Mouse (Mus musculus): ENCODE results near the gene Myrfl.

Gene Myrfl

DNA sequence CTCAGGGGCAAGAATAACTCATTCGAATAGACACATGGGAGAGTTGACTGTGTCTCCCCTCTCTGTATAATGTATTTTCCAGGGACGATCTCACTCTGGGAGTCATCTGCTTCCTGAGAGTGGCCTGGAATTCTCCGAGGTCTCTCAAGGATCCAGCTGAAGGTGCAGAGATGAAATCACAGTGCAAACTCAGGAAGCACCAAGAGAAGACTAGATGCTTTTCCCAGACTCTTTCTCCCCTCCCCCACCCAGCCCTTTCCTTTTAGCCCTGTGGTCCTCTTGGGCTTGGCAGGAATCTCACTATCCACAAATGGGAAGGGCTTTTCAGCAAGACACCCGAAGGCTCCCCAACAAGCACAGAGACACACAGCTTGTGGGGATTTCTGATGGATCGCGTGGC lies 146.7 kb downstream of the Myrfl start:
- DNase-seq, result no peak

DNA sequence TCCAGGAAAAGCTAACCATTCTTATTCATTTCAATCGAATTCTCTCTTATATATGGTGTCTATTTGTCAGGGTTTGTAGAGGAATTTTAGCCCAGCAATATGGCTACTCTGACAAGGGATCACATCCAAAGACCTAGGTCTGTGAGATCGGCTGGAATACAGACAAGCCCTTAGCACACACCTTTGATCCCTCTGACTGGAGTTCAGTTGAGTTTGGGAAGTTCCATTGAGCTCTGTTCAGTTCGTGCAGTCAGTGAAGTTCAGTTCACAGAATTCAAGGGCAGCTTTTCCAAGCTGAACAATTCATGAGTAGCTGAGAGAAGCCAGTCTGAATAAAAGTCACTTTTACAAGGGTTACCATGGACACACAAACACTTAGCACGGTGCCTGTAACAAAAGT lies 148.0 kb downstream of the Myrfl start:
- no peak for DNase-seq

DNA sequence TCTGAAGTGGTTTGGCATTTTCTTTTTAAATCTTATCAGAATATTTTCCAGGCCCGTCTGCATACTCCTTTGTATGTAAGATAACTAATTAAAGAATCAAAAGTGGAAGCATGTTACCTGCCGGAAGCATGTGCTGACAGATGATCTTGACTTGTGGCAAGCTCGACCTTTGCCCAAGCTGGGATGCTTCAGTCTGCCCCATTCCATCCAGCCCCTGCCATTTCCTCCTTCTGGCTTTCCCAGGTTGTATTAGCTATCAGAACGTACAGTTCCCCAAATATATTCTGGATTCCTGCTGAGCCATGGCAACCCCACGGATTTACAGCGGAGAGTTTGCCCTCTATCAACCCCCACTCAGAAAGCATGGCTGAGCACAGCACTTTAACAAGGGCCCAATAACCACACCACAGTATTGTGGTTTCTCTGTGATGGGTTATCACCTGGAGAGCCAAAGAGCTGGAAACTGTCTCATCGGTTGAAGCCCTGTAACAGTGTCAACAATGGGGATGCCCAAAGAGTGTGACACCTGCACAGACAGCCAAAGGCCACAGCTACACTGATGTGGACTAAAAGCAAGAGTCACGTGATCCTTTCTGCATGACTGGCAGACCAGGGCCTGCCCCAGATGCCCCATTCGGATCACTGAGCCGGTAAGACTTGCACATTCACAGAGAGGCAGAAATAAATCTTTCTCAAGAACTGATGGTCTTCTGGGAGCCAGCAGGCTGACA lies 150.3 kb downstream of the Myrfl start:
- no peak for DNase-seq

DNA sequence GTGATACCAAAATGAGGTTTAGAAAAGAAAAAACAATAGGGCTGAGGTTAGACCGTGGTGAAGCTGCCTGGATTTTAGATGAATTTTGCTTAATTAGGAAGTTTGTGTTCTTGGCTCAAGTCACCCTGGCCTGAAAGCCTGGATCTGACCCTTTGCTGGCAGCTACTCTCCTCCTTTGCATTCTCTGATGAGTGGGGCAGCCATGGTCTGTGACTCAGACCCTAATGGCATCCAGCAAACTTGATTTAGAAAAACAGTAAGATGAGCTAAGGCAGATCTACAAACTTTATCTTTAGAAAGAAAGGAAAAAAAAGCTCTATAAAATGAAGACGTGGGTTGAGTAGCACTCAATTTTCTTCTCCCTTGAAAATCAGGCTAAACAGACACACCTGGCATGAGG lies 154.0 kb downstream of the Myrfl start:
- no peak for DNase-seq

DNA sequence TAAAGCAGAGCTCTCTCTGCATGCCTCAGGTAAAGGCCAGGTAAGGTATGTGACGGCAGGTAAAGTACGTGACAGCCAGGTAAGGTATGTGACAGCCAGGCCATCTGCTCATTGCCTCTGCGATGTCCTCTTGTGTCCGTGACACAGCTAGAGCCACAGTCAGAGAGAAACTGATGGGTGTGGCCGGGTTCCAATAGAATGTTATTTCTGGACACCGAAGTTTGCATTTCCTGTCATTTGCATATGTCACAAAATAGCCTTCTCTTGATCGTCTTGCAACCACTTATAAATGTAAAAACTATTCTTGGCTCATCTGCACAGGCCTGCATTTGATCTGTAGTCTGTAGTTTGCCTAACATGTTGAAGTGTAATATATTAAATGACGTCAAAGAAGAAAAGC lies 154.5 kb downstream of the Myrfl start:
- no peak for DNase-seq

DNA sequence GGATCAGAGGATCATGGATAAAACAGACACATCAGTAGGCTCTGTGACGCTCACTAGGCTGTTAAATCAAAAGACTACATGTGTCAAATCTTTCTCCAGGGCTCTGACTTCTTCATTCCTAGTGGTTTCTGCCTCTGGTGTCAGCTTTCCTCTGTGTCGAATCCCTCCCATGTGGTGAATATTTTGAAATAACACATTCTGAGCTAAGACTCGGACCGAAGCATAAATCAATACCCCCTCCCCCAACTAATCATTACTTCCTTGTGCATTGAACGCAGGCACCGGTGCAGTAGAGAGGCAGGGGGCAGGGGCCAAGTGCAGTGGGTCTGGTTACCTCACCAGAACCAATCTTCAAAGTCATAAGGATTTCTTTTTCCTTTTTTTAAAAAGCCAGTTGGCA lies 155.4 kb downstream of the Myrfl start:
- DNase-seq, result no peak

DNA sequence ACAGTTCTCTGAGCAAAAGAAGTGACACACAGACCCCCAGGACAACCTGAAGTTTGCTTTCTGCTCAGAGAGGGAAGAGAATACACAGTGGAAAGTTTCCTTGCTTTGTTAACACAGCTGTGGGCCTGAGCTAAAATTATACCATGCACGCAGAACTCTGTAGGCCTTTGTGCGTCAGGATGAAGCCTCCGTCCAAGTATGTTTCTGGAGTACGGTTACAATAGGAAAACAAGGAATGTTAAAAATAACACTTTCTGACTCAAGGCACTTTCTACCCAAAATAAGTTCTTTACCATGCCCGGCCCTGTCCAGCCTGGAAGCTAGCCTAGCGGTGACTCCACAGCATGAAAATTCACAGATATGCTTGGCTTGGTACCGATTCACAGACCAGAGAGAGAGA lies 156.6 kb downstream of the Myrfl start:
- no peak for DNase-seq

DNA sequence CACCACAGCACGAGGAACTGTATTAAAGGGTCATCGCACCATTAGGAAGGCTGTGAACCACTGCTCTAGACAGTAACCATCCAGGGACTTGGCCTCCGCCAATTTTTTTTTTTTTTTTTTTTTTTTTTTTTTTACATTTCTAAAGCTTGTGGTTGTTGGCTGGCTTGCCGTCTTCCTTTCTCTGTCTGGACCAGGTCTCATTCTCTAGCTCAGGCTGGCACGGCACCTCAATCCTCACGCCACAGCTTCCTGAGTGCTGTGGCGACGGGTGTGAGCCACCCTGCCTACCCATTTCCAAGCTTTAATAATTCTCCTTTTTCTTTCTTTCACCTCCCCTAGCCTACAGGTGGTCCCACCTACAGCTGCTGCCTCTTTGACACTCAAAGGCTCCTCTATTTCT lies 158.2 kb downstream of the Myrfl start:
- no peak for DNase-seq

DNA sequence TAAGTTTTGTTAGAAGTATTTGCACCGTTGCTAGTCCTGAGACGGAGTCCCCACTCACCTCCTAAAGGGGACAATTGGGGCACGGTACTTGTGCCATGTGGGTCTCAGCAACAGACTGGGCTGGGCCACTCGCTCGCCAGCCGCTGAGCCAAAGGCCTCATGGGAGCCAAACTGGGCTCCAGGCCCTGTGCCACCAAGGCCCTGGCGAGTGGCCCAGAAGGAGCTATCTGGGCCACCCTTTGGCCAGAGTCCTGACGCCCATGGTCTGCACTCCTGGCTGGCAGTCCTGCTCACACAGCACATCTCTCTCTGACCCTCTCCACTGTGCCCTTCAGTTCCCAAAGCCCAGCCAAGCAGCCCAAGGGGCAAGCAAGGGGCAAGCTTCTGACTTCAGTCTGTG lies 161.1 kb downstream of the Myrfl start:
- DNase-seq, result peak; percentile 82

DNA sequence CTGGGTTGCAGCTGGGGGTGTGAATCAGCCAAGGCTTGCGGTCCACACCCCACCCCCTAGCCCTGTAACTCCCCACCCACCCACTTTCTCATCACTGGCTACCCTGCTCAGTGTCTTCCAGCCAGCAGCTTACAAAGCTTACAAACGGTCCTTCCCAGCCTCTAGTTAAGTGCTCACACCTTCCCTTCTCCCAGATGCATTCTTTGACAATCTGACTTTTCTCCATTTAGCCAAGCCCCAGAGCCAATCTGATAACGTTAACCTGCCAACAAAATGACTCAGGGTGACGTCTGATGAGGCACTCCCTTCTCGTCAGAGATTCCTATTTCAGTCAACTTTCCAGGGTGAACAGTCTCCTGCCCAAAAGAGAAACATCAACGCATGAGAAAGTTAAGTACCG lies 163.1 kb downstream of the Myrfl start:
- DNase-seq, result no peak

DNA sequence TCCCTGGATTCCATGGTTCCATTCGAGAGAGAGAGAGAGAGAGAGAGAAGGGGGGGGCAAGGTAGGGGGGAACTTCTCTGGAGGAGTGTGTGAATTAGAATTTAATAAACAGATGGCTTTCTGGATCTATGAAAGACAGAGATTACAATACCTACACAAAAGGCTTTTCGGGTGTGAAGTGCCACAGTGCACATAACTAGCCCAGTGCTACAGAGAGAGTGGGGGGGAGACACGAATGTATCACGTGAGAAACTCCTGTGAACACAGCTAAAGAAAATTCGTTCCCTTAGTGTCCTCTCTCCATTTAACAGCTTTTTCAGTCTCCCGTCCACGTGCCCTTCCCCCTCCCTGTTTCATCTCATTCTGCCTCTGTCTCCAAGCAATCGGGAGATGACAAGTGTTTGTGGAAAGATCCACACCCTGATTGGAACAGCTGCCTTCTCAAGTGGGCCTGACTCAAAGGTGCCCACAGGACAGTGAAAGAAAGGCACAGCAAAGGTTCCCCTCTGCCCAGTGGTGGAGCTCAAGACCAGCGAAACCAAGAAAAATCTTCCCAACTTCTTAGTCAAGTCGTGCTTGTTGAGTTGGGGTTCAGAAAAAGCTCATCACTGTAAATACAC lies 166.6 kb downstream of the Myrfl start:
- no peak for DNase-seq

DNA sequence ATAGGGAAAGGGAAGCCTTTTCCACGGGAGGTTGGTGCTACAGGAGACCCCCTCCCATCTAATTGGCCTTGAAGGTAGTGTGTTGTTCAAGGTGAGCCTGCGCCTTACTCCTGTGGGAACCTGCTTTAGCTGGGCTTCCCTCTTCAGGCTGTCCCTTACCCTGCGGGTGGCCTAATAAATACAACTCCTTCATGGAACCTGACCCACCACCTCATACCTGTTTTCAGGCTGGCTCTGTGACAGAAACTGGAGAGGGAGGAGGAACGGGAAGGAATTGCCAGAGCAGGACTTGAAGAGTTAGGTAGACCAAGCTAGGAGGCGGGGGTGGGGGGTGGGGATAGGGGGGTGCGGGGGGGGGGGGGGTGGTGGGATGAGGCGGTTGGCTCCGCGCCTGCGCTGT lies 167.9 kb downstream of the Myrfl start:
- no peak for DNase-seq

DNA sequence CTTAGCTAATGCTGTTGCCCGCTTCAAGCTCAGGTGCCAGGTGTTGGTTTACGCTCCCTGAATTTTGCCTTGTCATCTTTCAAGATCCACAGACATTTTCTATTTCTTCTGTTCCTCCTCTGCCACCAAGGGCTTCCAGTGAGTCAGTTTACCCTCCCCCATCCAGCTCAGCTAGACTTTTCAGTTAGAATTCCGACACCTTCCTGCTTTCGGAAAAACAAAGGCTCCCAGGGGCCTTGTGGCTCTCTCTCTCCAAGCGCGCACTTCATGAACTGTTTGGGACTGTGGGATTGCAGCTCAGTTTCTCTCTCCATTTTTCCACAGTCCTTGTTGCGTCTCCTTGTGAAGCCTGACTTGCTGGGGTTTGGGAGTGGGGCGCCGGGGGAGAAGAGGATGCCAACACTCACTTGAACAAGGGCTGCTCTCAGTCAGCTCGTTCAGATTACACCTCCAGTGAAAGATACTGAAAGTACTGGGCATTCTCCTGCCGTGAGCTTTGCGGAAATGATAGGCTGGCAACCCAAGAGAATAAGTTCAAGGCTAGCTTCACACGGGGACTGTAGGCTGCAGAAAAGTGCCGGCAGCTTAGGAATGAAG lies 168.9 kb downstream of the Myrfl start:
- no peak for DNase-seq

All from cerebellum, adult 9-11 months (tissue).